Mouse (Mus musculus) ovary, postnatal 14 days (tissue): ENCODE data around the gene 1700012A03Rik.

Experiments
- DNase-seq: peaks from one replicate; pipeline ENCODE4 v3.0.0; 2022; ENCODE audit warnings: low spot score

Gene 1700012A03Rik

DNA sequence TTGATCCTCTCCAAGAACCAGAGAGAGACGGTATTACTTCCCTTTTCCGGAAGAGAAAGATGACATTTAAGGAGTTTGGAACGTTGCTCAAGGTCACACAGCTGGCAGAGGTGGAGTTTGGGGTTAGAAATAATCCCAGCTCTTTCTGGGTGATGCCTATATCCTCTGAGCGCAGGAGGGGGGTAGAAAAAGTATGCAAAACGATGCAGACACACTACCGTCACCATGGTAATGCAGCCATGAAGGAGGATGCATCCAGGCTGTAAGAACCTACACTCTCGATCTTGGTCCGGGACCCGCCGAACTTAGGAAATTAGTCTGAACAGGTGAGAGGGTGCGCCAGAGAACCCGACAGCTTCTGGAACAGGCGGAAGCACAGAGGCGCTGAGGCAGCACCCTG is 43.3 kb downstream of the 1700012A03Rik start:
- DNase-seq, result no peak

- DNase-seq, result no peak
Observed at GRCm38 (mm10) chr6:32105547-32106275, 55.7 kb downstream of the 1700012A03Rik start.
